Mouse (Mus musculus): ENCODE measurements around the gene Stk40.

- TF ChIP-seq CTCF (IDR thresholded peaks at IDR 0.05; ENCODE audit: insufficient read depth, low read depth, low read length) (no peak), POLR2A (IDR thresholded peaks at IDR 0.05; ENCODE audit: insufficient read depth, low read depth, low read length) (no peak)
Observed at GRCm38 (mm10) chr4:126159455-126159854, 55.7 kb downstream of the Stk40 start.

Measured in olfactory bulb, adult 2 months (tissue).